Mouse (Mus musculus): ENCODE measurements around the gene Synj1. TPM values are rescaled to one million over a fixed set of nuclear protein-coding genes. Genes with fewer than 3 reads are reported as not detected.

Gene Synj1
- polyA plus RNA-seq, 1 experiment, result 21.3 TPM

GRCm38 (mm10) chr16:90890683-90891082, 120.4 kb downstream of the Synj1 start:
- no peak for DNase-seq (ENCODE audit: low spot score)

Other genes starting within 250 kb of the Synj1 start
- 4.2 and 5.0 TPM in 2 replicates for gene Urb1, start 200.9 kb downstream of the Synj1 start, polyA plus RNA-seq (2012; rRNA removed)
- 12.0 and 14.6 TPM in 2 replicates for gene Eva1c, start 184.6 kb downstream of the Synj1 start, polyA plus RNA-seq (2012; rRNA removed)
- 19.8 and 21.3 TPM in 2 replicates for gene Cfap298, start 76.2 kb downstream of the Synj1 start, polyA plus RNA-seq (2012; rRNA removed)
- 51.5 and 63.4 TPM in 2 replicates for gene Paxbp1, start 33.2 kb upstream of the Synj1 start, polyA plus RNA-seq (2012; rRNA removed)
- 0.87 and 0.94 TPM in 2 replicates for gene 4932438H23Rik, start 83.8 kb upstream of the Synj1 start, polyA plus RNA-seq (2012; rRNA removed)
- not detected in 2 replicates for gene Olig2, start 214.1 kb upstream of the Synj1 start, polyA plus RNA-seq (2012; rRNA removed)